Mouse (Mus musculus): ENCODE results near the gene Srgap1. TPM values are rescaled to one million over a fixed set of nuclear protein-coding genes. Genes with fewer than 3 reads are reported as not detected.

Gene Srgap1
- total RNA-seq, 2 experiments from 2014 or later: 2.0 to 2.4 TPM

- intact Hi-C loops (cut with DNase I): no loop called here
- DNase-seq (ENCODE audit: low spot score): no peak
These were observed 314.6 kb downstream of the Srgap1 start for GRCm38 (mm10) chr10:121732542-121732941.

- DNase-seq (ENCODE audit: low spot score): no peak
- intact Hi-C loops (cut with DNase I): no loop called here
These were observed 315.9 kb downstream of the Srgap1 start for GRCm38 (mm10) chr10:121731048-121731725.

Other genes with a start within 250 kb of the Srgap1 start
- gene Rxylt1, start 50.1 kb upstream of the Srgap1 start, total RNA-seq (2021): 10 to 100 TPM; 32.9 to 34.1 TPM